In the genomic region with DNA sequence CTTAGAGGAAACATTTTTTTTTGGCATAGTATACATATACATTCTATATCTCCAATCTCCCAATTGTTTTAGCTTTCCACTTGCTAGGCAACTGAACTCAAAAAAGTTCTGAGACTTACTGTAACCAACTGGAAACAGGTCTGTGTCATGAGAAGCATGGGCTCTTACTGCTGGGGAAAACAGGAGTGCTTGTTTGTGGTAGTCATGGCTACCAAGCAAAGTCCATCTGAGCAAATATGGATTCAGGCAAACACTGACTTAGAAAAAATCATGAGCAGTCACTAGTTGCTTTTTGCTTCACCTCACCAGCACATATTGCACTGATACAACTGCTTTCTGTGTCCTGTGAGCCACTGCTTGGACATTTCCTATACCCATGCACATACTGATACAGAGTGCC, we compare ENCODE assay signal across 34 mouse cellular contexts. TPM values are rescaled to one million over a fixed set of nuclear protein-coding genes. Genes with fewer than 3 reads are reported as not detected.
DNase-seq lines count a peak whose midpoint lies in the region; ATAC-seq and TF ChIP-seq lines count a peak whose summit lies in the region.
"Had no signal": no experiment of that assay in that cellular context is flagged by ENCODE, and none has a peak within 500 bp of the region (broad histone marks: within the 10 kb centered on the region; RNA-seq: fewer than 3 reads in every experiment).

No protein-coding gene starts in this region.

- 0 out of 2 replicates have a peak, but pooled peaks have one; percentile 31 for ATAC-seq in liver, embryonic 13.5 days (ENCODE audit: low read depth)
- peak; percentile 54 for ATAC-seq in liver, embryonic 15.5 days (ENCODE audit: insufficient read depth)
- ATAC-seq in liver, postnatal 0 days, result peak; percentile 97
- ATAC-seq: activated CD4-positive, CD25-positive, alpha-beta regulatory T cell, adult 4 months; CD4-positive, CD25-positive, alpha-beta regulatory T cell, adult 4 months; forebrain, embryonic 14.5 days; forebrain, embryonic 16.5 days; Patski had no signal

- no peak for TF ChIP-seq EP300 in liver, postnatal 0 days (IDR thresholded peaks at IDR 0.05; ENCODE audit: low read depth)

- H3K27me3 ChIP-seq in liver, adult 2 months (ENCODE audit: control insufficient read depth, insufficient read depth, low read length), result no peaks in the 10 kb centered on the region
- no peaks in the 10 kb centered on the region for H3K27me3 ChIP-seq in liver, embryonic 13.5 days
- H3K27me3 ChIP-seq in liver, embryonic 15.5 days, result no peaks in the 10 kb centered on the region
- no peaks in the 10 kb centered on the region for H3K27me3 ChIP-seq in liver, postnatal 0 days (ENCODE audit: insufficient read depth, low read length)
- H3K27me3 ChIP-seq: CH12.LX; embryonic facial prominence, embryonic 13.5 days; embryonic facial prominence, embryonic 15.5 days; forebrain, embryonic 12.5 days; Patski had no signal

- H3K4me1 ChIP-seq in liver, adult 2 months (ENCODE audit: control insufficient read depth, insufficient read depth, low read length), result no peaks in the 10 kb centered on the region
- no peaks in the 10 kb centered on the region for H3K4me1 ChIP-seq in liver, embryonic 13.5 days (replicated peaks)
- H3K4me1 ChIP-seq in liver, embryonic 15.5 days (replicated peaks), result no peaks in the 10 kb centered on the region
- no peaks in the 10 kb centered on the region for H3K4me1 ChIP-seq in liver, postnatal 0 days (ENCODE audit: insufficient read depth)
- H3K4me1 ChIP-seq: embryonic facial prominence, embryonic 13.5 days; embryonic facial prominence, embryonic 15.5 days; forebrain, embryonic 10.5 days; forebrain, embryonic 12.5 days had no signal

- no peak overlapping the region for H3K4me3 ChIP-seq in liver, adult 2 months (ENCODE audit: insufficient read depth, low read depth, low read length)
- H3K4me3 ChIP-seq in liver, embryonic 13.5 days (replicated peaks), result no peak overlapping the region
- no peak overlapping the region for H3K4me3 ChIP-seq in liver, embryonic 15.5 days (replicated peaks)
- no peak overlapping the region for H3K4me3 ChIP-seq in liver, postnatal 0 days (ENCODE audit: low read depth, low read length)
- H3K4me3 ChIP-seq: embryonic facial prominence, embryonic 13.5 days; embryonic facial prominence, embryonic 15.5 days; erythroblast, embryonic 14.5 days; forebrain, embryonic 10.5 days; forebrain, embryonic 12.5 days had no signal

- H3K79me2 ChIP-seq in liver, adult 2 months (ENCODE audit: control insufficient read depth, insufficient read depth, low read length), result no peaks in the 10 kb centered on the region

- no peaks in the 10 kb centered on the region for H3K36me3 ChIP-seq in liver, adult 2 months (ENCODE audit: control insufficient read depth, insufficient read depth, low read length)
- H3K36me3 ChIP-seq in liver, embryonic 13.5 days, result no peaks in the 10 kb centered on the region
- H3K36me3 ChIP-seq in liver, embryonic 15.5 days (replicated peaks), result no peaks in the 10 kb centered on the region
- no peaks in the 10 kb centered on the region for H3K36me3 ChIP-seq in liver, postnatal 0 days (replicated peaks; ENCODE audit: insufficient read depth, low read length)
- H3K36me3 ChIP-seq: embryonic facial prominence, embryonic 13.5 days; embryonic facial prominence, embryonic 15.5 days; forebrain, embryonic 10.5 days; forebrain, embryonic 12.5 days; G1E had no signal

- H3K9ac ChIP-seq in liver, adult 2 months (ENCODE audit: low read depth, low read length), result no peak overlapping the region
- no peak overlapping the region for H3K9ac ChIP-seq in liver, embryonic 13.5 days
- H3K9ac ChIP-seq in liver, embryonic 15.5 days, result no peak overlapping the region
- H3K9ac ChIP-seq in liver, postnatal 0 days (replicated peaks), result no peak overlapping the region
- H3K9ac ChIP-seq: embryonic facial prominence, embryonic 13.5 days; embryonic facial prominence, embryonic 15.5 days; forebrain, embryonic 12.5 days had no signal

- no peak overlapping the region for H3K4me2 ChIP-seq in liver, embryonic 13.5 days
- H3K4me2 ChIP-seq in liver, embryonic 15.5 days, result no peak overlapping the region
- H3K4me2 ChIP-seq in liver, postnatal 0 days (ENCODE audit: low read depth, low read length), result no peak overlapping the region
- H3K4me2 ChIP-seq: embryonic facial prominence, embryonic 13.5 days; embryonic facial prominence, embryonic 15.5 days; forebrain, embryonic 12.5 days had no signal

- DNase-seq in liver, adult 2 months (ENCODE audit: extremely low read depth, low read depth, low spot score), result peak; percentile 9
- DNase-seq in liver, result no peak
- DNase-seq in liver, embryonic 13.5 days, result no peak
- peak; percentile 18 for DNase-seq in liver, postnatal 0 days
- DNase-seq in kidney, postnatal 25 days, result no peak
- DNase-seq in layer of hippocampus, postnatal 10 days (ENCODE audit: low spot score in 2 of 2), result no peak
- DNase-seq in cerebellum, postnatal 25 days, result no peak
- DNase-seq: adrenal gland, adult 8-10 months; adrenal gland, postnatal 14 days; B cell, adult 2 months; cerebellum, adult 11 months; cerebellum, adult 18-20 months; cerebellum, adult 8-10 months; cerebellum, postnatal 10 days; cerebellum, postnatal 36 days; embryo, embryonic 11 days had no signal

- TF ChIP-seq POLR2A in liver, adult 2 months (IDR thresholded peaks at IDR 0.05; ENCODE audit: extremely low read depth, insufficient read depth, low read length), result no peak

- no peak overlapping the region for H3K27ac ChIP-seq in liver, adult 2 months (replicated peaks; ENCODE audit: insufficient read depth, low read depth, low read length)
- H3K27ac ChIP-seq in liver, embryonic 13.5 days, result no peak overlapping the region
- no peak overlapping the region for H3K27ac ChIP-seq in liver, embryonic 15.5 days (replicated peaks)
- H3K27ac ChIP-seq in liver, postnatal 0 days (ENCODE audit: low read depth), result no peak overlapping the region
- H3K27ac ChIP-seq: embryonic facial prominence, embryonic 13.5 days; embryonic facial prominence, embryonic 15.5 days; forebrain, embryonic 10.5 days; forebrain, embryonic 12.5 days had no signal

- no peak for TF ChIP-seq CTCF in liver, adult 2 months (IDR thresholded peaks at IDR 0.05; ENCODE audit: low read depth, low read length)
- no peak for TF ChIP-seq CTCF in liver, postnatal 0 days (IDR thresholded peaks at IDR 0.05; ENCODE audit: low read depth)

- H3K9me3 ChIP-seq in liver, embryonic 13.5 days (replicated peaks), result no peaks in the 10 kb centered on the region
- H3K9me3 ChIP-seq in liver, embryonic 15.5 days (replicated peaks), result no peaks in the 10 kb centered on the region
- no peaks in the 10 kb centered on the region for H3K9me3 ChIP-seq in liver, postnatal 0 days (ENCODE audit: low read length)
- H3K9me3 ChIP-seq: embryonic facial prominence, embryonic 13.5 days; embryonic facial prominence, embryonic 15.5 days; forebrain, embryonic 10.5 days; forebrain, embryonic 12.5 days had no signal

RNA-seq across cellular contexts. Expression of a gene that starts 40.8 kb away (rescaled TPM):
- not detected in 2 replicates for total RNA-seq in liver, adult 2 months (2014; rRNA removed)
- polyA plus RNA-seq in liver, adult 2 months (2012; rRNA removed), result not detected in 2 replicates
- not detected in 2 replicates for polyA plus RNA-seq in liver, embryonic 13.5 days (2015; fragmentation: Nextera tagmentation; extraction: Ambion mirVana)
- not detected in 2 replicates for polyA plus RNA-seq in liver, embryonic 15.5 days (2015; fragmentation: Nextera tagmentation; extraction: Ambion mirVana)
- 0.28 and 0.34 TPM in 2 replicates for polyA plus RNA-seq in liver, postnatal 0 days (2015; fragmentation: Nextera tagmentation; extraction: Ambion mirVana)
- not detected for total RNA-seq in layer of hippocampus, postnatal 10 days (2021)
- total RNA-seq: adrenal gland, adult 18-20 months; adrenal gland, adult 8-10 months; adrenal gland, postnatal 14 days; adrenal gland, postnatal 4 days; CH12.LX; common myeloid progenitor, adult 5-6 weeks; G1E had no signal
- polyA plus RNA-seq: activated CD4-positive, CD25-positive, alpha-beta regulatory T cell, adult 4 months; brain, embryonic 14.5 days; CD4-positive, CD25-positive, alpha-beta regulatory T cell, adult 4 months; embryonic facial prominence, embryonic 11.5 days; embryonic facial prominence, embryonic 13.5 days; embryonic facial prominence, embryonic 15.5 days; erythroblast, embryonic 14.5 days; forebrain, embryonic 10.5 days; forebrain, embryonic 12.5 days; forebrain, embryonic 14.5 days; forebrain, embryonic 16.5 days; G1E; Patski had no signal

Comparison
In these comparisons a context has a peak if more than half of its experiments do, and no peak if none do; other contexts are left out.
1. DNase-seq: peak in liver, adult 2 months (single experiment) and liver, postnatal 0 days (single experiment); none in liver (single experiment), liver, embryonic 13.5 days (single experiment), kidney, postnatal 25 days (0 of 2), layer of hippocampus, postnatal 10 days (0 of 2) and cerebellum, postnatal 25 days (0 of 2).
2. ATAC-seq: peak in every context shown above with its lines; median percentile 97 in liver, postnatal 0 days; 54 in liver, embryonic 15.5 days; 31 in liver, embryonic 13.5 days.